Mouse (Mus musculus): ENCODE measurements around the gene Tm7sf3.
"Not testable (repeated sequence)": the region's sequence is repeated elsewhere in the genome, so short reads cannot be mapped to it uniquely, and the experiment has no call there.

Tm7sf3 gene

DNA sequence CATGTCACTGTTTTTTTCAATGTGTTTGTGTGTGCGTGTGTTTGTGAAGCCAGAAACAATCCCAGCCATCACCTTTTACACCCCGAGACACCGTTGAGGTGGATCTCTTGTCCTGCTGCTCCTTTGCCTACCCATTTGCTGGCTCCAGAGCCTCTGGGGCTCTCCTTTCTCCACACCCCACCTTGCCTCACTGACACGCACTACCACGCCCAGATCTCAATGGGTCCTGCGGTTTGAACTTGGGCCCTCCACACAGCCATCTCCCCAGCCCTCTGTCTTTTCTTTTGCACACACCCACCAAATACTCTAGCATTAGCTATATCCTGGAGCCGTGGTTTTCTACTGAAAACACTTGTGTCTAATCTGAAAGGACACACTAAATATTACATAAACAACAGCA, 30.7 kb downstream of the Tm7sf3 start:
- DNase-seq, result no peak

DNA sequence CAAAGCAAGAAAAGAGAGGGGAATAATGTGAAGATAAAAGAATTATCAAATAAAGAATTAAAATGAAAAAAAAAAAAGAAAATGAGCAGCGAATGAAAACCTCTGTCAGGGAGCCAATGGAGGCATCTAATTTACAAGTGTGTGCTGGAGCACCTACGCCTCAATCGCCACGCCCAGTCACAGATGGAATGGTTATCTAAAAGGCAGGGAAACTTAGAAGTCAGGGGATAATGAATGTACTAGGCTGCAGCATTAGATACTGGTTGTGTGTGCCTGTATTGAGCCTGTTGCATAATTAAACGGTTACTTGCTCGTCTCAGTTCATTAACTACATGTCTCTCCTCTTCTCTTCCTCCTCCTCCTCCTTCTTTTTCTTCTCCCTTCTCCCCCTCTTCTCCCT, 31.2 kb downstream of the Tm7sf3 start:
- no peak for DNase-seq

DNA sequence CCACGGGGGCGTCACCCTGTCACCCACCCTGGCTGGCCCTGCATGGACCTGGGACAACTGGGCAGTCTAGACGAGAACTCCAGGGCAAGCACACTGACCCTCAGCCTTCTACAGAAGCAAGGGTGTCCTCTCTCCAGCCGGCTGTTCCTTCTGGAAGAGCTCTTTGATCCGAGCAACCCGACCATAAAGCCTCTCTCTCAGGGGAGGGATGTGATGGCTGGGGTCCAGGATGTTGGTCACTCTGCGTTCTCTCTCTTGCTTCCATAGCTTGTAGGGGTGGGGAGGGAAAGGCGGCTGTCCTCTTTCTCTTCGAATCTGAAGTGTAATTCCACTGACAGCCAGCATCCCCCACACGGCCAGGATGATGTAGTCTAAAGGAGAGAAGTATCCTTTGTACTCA, 39.0 kb downstream of the Tm7sf3 start:
- no peak for DNase-seq

DNA sequence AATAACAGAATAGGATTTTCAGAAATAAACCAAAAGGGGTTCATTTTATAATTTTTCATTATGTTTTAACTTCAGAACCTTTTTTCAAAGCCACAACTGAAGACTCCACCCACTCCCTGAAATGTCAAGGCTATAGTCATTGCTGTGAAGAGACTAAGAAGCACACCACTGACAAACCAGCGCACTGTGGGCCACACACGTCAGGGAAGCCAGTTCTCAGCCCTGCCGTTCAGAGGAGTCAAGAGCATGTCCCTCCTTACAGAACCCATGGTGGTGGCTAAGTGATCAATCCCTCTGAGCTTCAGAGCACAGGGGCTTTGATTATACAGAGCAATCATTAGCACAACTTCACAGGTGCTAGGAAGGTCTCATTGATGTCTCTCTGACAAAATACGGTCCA, 40.0 kb downstream of the Tm7sf3 start:
- no peak for DNase-seq

DNA sequence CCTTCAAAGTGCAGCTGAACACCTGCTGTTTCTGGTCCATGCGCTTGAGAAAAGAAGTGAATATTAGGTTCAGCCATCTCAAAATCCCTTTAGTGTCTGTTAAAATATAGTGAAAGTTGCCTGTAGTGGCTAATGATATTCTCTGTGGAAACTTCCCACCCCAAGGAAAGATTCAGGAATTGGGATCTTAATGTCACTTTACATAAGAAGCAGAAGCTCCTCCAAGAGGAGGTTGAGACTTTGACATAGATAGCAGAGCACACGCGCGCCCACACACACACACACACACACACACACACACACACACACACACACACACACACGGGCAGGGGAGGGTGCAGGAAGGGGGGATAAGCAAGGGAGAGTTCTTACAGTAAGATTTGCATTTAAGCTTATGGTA, 57.5 kb downstream of the Tm7sf3 start:
- DNase-seq, result no peak

DNA sequence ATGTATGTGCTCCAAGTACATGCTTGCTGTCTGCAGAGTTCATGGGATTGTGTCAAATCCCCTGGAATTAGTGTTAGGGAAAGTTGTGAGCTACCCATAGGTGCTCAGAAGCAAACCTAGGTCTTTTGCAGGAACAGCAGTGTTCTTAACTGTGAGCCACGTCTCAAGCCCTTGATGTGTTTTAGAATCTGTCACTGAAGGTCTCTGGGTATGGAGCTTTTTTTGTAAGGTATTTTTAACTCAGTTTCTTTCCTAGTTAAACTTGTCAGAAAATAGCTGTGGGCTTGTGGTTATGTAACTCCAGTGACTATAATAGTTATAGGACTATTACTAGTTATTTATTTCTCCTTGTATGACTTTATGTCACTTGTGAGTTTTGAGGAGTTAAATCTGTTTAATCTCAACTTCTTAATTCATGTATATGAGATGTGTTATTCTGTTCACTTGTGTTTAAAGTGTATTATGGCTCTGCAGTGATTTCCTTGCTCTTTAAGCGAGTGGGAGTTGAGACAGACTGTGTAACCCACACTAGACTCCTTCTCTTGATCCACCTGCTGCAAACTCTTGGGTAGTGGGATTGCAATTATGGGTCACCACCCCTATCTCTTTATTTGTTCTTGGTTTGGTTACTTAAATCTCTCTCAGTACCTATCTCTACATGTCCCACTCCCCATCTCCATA, 59.1 kb downstream of the Tm7sf3 start:
- no peak for DNase-seq

DNA sequence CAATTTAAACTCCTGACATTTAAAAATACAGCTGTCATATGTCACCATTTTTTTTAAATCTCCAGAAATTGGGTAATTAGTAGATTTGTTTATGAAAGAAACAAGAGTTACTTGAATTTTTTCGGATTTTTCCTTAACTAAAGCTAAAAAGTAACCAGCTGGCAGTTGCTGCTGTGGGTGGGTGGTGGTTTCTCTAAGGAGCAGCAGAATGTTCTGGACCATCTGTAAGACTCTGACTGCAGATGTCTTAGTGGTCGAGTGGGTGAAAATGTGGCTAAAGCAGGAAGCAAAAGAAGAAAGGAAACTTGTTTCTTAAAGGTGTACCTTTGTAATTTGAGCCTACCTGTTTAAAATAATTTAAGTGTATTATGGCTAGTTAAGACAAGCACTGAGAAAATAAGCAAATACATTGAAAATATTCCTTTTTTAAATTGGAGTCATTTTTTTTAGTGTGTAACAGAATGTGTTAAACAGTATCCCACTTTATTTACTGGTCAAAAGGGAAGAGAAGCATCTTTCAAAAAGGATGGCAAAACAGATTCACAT, 62.2 kb downstream of the Tm7sf3 start:
- DNase-seq, result no peak

DNA sequence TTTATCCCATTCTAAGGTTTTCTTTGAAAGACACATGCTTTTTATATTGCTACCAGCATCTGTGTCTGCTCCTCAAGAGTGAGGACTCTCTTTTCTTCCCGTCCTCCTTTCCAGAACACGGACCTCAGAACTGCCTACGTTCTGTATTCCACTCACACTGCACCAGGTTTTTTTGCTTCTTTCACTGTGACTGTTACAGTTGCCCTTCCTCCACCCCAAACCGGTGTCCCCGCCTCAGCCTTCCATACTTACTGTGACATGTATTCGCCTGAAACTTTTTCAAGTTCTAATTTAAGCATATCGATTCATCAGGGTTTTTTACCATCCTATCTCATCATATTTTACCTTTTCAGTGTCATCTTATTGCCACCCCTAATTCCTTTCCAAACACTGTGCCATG, 64.0 kb downstream of the Tm7sf3 start:
- peak; percentile 24 for DNase-seq

DNA sequence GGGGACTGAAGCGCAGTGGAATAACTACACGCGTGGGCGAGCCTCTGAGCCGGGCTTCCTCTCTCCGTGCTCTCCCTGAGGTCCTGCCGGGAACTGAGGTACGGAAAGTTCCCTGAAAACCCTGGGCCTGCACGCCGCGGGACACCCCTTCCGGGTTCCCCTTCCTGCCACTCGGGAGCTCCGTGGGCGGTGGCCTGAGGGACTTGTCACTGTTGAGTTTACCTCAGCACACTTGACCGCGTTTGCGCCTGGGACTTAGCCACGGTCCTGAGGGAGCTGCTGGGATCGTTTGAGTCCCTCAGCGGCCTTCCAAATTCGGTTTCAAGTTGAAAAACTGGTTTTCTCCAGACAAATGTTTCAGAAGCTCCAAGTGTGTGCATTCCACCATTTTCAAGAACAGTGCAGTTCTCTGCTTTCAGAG, 64.5 kb downstream of the Tm7sf3 start:
- peak; percentile 88 for DNase-seq

DNA sequence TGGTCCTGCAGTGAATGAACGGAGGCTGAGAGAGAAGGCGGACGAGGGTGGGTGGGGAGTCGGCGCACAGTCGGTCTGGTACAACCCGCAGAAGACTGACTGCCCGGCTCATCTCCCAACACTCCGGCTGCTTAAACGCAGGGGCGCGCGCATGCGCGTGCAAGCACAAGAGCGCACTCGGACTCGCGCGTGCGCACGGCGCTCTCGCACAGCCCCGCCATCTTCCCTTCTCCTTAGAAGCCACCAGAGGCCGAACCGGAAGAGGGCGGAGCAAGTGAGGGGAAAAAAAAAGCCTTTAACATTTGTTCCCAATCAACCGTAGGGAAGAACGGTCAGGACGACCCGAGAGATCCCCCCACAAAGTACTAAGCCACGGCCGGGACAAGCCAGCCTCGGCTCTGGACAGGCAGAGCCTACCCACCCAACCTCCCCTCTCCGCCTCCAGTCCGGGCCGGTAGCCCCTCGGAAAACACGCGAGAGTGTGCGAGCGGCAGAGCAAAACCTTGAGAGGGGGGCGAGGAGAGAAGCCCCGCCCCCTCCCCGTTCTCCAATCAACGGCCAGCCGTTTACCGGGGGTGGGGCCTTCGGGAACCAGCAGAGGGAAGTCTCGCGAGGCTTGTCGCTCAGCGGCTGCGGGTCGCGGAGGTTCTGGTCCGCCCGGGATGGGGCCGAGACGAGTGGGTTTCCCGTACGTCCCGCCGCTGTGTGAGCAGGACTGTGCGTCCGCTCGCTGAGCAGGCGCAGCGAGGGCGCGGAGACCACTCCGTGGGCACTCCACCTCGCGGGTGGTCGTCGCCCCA, 65.1 kb downstream of the Tm7sf3 start, which contains the start of gene Ints13:
Ints13 (minus strand) TSS at position 526 of the 800 bp plus-strand sequence.
- peak; percentile 98 for DNase-seq

DNA sequence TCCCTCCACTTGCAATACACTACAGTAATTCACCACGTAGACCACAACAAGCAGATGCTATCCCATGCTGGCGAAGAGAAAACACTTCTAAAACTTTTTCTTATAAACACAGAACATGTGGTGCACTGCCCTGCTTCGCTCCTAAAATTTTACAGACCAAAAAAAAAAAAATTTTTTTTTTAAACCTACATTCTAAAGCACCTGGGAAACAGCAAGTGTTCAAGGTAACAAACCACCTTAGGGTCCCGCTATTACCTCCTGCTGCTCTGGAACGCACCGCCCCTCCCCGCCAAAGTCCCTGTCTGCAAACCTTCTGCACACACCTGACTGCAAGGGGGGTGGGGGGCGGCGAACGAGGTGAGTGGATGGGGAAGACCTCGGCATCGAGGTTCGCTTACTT, 65.7 kb downstream of the Tm7sf3 start, which contains the start of gene Fgfr1op2:
Fgfr1op2 (plus strand) TSS at position 301 of the 400 bp plus-strand sequence.
- DNase-seq, result no peak

DNA sequence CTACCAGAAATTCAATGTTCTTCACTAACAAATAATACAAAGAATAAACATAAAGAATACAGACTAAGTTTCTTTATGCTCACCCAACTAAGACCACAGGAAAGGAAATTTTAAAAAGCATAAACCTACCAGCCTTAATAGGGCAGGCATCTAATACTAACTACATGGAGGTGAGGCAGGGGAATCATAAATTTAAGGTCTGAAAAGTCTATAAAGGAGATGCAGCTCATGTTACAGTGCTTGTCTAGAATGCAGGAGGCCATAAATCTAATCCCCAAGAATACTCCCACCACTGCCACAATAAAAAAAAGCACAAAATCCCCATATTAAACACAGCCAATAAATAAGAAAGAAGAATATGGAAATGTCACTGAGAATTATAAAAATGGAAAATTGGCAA, 70.6 kb downstream of the Tm7sf3 start:
- no peak for DNase-seq

DNA sequence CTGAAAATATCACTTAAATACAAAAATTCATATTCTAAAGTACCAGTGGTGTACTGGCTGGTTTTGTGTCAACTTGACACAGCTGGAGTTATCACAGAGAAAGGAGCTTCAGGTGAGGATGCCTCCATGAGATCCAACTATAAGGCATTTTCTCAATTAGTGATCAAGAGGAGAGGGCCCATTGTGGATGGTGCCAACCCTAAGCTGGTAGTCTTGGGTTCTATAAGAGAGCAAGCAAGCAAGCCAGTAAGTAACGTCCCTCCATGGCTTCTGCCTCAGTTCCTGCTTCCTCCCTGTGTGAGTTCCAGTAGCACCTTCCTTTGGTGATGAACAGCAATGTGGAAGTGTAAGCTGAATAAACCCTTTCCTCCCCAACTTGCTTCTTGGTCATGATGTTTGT, 80.2 kb downstream of the Tm7sf3 start:
- DNase-seq, result not testable (repeated sequence)

Data from lung, postnatal 36 days (tissue).